Mouse (Mus musculus): Measurements from ENCODE around the gene Adam19.
A peak's percentile ranks its signal among the peaks of the same experiment; 100 is the strongest.
"Not testable (repeated sequence)": the region's sequence is repeated elsewhere in the genome, so short reads cannot be mapped to it uniquely, and the experiment has no call there.

Adam19 gene

GRCm38 (mm10) chr11:46131022-46131986, 75.5 kb downstream of the Adam19 start:
- no peak for DNase-seq (ENCODE audit: low spot score)

- no peak for DNase-seq (ENCODE audit: low spot score)
These were observed 79.1 kb downstream of the Adam19 start for GRCm38 (mm10) chr11:46134899-46135298.

GRCm38 (mm10) chr11:46143342-46143741, 87.5 kb downstream of the Adam19 start:
- DNase-seq (ENCODE audit: low spot score) = no peak

GRCm38 (mm10) chr11:46145163-46145875, 89.5 kb downstream of the Adam19 start:
- DNase-seq (ENCODE audit: low spot score) = no peak

GRCm38 (mm10) chr11:46146619-46147018, 90.8 kb downstream of the Adam19 start:
- no peak for DNase-seq (ENCODE audit: low spot score)

GRCm38 (mm10) chr11:46156945-46157344, 101.2 kb downstream of the Adam19 start:
- DNase-seq (ENCODE audit: low spot score) = no peak

GRCm38 (mm10) chr11:46157462-46157861, 101.7 kb downstream of the Adam19 start:
- no peak for DNase-seq (ENCODE audit: low spot score)

- DNase-seq (ENCODE audit: low spot score) = peak; percentile 49
These were observed 110.2 kb downstream of the Adam19 start, which contains the start of gene Nipal4 for GRCm38 (mm10) chr11:46165866-46166585. Gene Nipal4, minus strand, starts transcription at chr11:46166508.

GRCm38 (mm10) chr11:46168506-46168905, 112.7 kb downstream of the Adam19 start:
- no peak for DNase-seq (ENCODE audit: low spot score)

GRCm38 (mm10) chr11:46169908-46170307, 114.1 kb downstream of the Adam19 start:
- DNase-seq (ENCODE audit: low spot score) = no peak

GRCm38 (mm10) chr11:46172128-46172527, 116.3 kb downstream of the Adam19 start:
- DNase-seq (ENCODE audit: low spot score) = no peak

GRCm38 (mm10) chr11:46176155-46176554, 120.4 kb downstream of the Adam19 start:
- DNase-seq (ENCODE audit: low spot score) = no peak

- no peak for DNase-seq (ENCODE audit: low spot score)
These were observed 121.7 kb downstream of the Adam19 start for GRCm38 (mm10) chr11:46177246-46178043.

- not testable (repeated sequence) for DNase-seq (ENCODE audit: low spot score)
These were observed 126.2 kb downstream of the Adam19 start for GRCm38 (mm10) chr11:46182031-46182430.

- no peak for DNase-seq (ENCODE audit: low spot score)
These were observed 129.2 kb downstream of the Adam19 start for GRCm38 (mm10) chr11:46184946-46185345.

- DNase-seq (ENCODE audit: low spot score) = no peak
These were observed 129.7 kb downstream of the Adam19 start for GRCm38 (mm10) chr11:46185486-46185885.

- no peak for DNase-seq (ENCODE audit: low spot score)
These were observed 132.5 kb downstream of the Adam19 start for GRCm38 (mm10) chr11:46188283-46188682.

- DNase-seq (ENCODE audit: low spot score) = no peak
These were observed 138.4 kb downstream of the Adam19 start for GRCm38 (mm10) chr11:46194175-46194574.
